Mouse (Mus musculus) neutrophil, adult 5-6 weeks (primary cell): ENCODE measurements at regions not wholly inside any gene's neighbourhood (a gene's known extent, or its start where the extent isn't known, plus 50 kb on each side); places are given as distances from the start of the nearest gene placed in this dataset.
A peak's percentile ranks its signal among the peaks of the same experiment; 100 is the strongest.

Experiments
- ATAC-seq: fragments of 151-379, 151-347 bp; 2 replicates; pipeline ENCODE4 v1.8.0; 2017; ENCODE audit warnings: mild to moderate bottlenecking, moderate TSS enrichment; ENCODE audit not compliant: insufficient number of reproducible peaks, poor library complexity, low FRiP score, severe bottlenecking; ENCODE audit errors: extremely low read depth

DNA sequence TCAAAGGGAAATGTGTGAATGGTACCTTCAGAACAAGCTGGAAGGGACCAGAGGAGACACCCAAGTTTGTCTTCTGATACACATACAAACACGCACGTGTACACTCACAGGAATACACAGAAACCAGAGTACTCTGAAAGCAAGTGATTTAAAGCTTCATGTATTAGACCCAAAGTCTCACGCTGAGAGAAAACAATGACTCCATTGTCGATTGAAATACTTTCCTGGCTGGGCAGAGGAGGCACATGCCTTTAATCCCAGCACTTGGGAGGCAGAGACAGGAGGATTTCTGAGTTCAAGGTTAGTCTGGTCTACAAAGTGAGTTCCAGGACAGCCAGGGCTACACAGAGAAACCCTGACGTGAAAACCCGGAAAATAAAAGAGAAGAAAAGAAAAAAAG is 203.5 kb upstream of the Gadl1 start:
- ATAC-seq = no peak

DNA sequence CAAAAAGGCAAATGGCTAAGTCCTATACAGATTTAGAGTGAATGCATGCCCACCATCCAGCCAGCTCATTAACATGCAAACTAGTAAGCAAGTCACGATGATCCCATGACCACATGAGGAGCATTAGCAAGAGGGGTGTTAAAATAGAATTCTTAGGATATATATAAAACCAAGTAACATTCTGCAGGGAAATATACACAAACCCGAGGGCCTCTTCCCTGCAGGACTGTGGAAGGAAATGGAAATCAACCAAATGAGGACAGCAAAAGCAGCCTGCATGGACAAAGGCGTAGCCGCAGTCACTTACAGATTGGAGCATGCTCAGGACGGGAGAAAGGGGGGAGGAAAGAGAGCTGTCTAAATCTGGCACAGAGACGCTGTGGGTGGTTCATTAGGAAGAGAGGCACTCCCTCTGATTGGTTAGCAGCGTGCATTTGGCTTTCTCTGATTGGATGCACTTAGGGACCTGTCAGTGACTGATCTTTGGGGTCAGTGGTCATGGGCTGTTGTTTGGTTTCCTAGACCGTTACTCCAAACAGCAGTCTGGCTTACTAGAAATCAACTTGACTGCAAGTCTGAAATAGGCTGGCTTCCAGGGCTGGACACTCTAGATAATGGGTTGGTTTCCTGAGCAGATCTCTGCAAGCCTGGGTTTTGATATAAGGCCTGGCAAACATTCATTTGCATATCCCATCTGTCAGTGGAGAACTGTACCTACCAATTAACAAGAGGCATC is 200.9 kb upstream of the Gadl1 start:
- no peak for ATAC-seq

DNA sequence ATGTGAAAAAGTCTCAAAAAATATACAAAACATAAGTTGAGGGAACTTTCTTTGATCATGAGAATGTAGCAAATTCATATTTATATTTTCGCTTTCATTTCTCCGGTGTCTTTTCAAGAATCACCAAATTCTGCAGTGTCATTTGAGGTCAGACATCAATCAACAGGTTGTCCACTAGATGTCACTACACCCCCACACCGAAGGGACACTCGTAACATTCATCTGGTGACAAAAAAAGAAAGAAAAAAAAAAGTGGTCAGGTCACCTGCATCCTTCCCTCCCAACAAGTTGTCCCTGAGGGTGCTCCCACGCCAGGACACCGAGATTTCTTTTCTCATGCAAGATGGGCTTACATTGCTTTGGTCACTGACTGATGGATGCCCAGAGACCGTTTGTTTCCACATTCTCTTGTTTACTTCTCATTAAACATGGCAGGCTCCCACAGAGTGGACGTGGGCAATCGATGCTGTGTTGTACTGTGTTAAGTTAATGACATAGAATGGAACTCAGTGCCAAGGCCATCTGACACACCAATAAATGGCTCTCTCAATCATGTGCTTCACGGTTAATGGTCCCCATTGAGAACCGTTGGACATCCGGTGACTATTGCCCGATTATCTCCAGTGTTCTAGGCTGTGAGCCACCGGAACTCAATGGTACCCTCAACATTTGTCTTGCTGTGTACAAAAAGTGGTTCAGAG is 199.1 kb upstream of the Gadl1 start:
- ATAC-seq = peak; percentile 70; the same call in 1 of the 2 replicates

DNA sequence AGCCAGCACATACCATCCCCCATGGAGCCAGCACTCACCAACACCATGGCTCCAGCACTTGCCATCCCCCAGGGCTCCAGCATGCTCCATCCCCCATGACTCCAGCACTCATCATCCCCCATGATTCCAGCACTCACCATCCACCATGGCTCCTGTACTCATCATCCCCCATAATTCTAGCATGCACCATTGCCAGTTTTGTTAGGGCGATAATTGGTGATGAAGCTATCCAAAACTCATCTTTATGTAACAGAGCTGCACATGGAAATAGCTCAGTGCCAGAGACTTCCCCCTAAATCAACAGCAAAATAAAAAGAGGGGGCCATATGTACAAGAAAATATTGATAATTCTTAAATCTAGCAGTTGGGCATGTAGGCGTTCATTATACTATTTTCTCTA is 188.9 kb upstream of the Gadl1 start:
- no peak for ATAC-seq

DNA sequence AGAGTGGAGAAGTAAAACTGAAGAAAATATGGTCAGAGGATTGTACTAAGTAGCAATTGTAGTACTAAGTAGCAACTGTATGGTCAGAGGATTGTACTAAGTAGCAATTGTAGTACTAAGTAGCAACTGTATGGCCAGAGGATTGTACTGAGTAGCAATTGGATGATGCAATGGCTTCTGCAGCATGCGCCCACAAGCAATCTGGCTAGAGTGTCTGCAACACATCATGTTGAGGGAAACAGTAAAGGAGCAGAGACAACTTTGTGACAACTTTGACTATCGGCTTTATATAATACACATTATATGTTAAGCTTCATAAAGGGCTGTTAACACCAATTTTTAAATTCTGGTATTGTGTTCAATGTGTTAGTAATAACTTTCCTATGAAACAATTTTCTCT is 188.4 kb upstream of the Gadl1 start:
- no peak for ATAC-seq

DNA sequence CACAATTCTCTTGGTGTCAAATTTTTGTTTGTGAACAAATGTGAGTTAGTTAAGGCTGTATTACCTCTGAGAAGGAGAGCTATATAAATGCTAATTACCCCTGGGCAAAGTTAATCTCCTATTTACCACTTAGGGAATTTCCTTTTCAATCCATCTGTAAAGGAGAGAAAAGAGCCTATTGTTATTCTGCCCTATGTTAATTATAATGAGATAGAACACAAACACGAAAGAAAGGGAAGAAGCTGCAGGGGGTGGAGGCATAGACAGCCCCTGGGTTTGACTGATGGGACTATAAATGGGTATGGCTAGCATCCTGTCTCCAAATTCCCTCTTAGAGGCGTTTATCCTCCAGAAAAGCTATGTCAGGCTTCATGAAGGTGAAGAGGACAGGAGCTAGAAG is 185.2 kb upstream of the Gadl1 start:
- no peak for ATAC-seq

DNA sequence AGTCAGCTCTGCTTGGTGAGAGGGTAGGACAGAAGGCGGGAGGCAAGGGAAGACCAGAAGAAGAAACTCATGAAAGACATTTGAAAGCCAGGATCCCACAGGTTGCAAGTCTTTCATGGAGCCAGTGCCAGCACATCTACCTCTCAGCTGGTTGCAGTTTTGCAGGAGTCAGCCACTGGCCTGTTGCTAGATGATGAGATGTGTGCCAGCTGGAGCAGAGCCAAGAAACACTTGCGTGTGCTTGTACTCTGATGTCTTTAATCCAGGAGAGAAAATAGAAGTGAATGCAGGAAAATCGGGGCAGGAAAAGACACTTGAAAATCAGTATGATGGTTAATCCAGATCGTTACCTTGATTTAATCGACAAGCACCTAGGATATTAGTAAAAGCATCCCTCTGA is 181.9 kb upstream of the Gadl1 start:
- ATAC-seq = no peak

DNA sequence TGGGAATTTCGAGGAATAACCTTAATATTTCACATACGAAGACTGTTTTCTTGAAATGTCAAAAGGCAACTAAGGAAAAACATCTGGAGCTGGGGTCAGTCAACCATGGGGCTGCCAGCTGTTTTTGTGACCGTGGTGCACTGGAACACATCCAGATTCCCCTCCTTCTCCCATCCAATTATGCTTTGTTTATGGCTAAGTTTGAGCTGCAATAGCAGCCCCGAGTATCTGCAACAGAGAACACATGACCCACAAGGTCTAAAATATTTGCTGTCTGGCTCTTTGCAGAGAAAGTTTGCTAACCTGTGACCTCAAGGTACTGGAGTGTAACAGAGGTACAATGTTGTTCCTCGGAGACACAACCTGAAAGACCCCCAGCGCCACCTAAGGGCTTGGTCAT is 177.7 kb upstream of the Gadl1 start:
- ATAC-seq = no peak

DNA sequence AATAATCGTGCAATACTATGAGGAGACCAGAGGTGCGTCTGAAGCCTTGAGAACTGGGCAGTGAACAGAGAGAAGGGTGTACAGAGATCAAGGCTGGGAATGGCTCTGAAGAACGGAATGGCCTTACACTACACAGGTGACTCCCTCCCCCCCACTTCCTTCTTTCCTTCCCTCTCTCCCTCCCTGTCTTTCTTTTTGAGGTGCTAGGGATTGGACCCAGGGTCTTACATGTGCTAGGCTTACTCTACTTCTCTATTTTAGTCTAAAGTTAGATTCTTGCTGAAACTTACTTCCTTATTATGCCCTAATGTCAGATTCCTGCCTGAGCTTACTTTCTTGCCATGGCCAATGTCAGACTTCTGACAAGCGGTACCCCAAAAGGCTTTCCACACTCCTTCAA is 176.2 kb upstream of the Gadl1 start:
- ATAC-seq = no peak

DNA sequence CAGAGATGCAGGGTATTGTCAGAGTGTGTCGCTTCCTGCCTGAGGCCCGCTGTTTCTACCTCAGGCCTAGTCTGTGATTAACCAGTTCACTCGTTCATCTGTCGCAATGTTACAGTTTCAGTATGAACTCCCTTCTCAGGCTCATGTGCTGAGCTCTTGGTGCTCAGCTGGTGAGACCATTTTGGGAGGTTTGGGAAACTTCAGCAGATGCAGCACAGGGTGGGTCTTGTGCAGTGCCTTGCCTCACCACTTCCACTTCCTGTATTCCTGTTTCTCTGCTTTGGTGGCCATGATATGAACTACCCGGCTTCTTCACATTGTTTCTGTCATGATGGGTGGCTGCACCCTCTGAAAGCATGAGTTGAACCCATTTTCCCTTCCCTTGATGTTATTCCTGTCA is 169.3 kb upstream of the Gadl1 start:
- peak; percentile 23; the same call in 1 of the 2 replicates for ATAC-seq

DNA sequence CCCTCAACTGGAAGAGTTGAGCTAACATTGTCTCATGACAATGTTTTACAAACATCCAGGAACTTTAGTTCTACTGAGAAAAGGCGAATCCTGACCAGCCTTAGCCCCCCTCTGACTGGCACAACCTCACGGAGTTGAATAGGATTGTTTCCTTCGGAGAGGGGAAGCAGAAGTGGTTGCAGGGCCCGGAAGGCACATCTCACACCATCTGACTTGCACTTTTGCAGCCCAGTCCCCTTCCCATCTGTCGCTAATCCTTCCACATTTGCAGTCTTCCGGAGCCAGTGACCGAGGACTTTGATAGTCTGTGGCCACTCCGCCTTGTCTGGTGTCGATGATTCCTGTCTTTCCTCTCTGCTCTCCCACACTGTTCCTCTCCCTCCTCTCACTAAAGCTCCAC is 162.8 kb upstream of the Gadl1 start:
- no peak for ATAC-seq

DNA sequence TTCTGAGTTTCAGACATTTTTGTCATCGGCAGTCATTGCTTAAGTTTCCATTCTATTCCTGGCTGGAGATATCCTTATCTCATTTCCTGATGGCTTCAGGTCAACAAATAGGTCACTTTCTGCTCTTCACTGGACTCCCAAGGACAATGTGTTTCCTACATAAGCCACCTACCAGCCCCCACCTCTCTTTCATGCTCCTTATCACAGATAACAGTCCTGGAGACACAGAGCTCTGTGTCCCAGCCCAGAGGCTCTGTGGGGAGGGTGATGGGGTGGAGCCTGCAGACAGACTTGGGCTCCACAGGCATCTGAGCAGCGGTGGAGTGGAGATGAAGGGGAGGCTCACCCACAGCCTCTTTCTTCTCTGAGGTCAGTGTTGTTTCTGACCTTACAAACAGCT is 148.8 kb upstream of the Gadl1 start:
- no peak for ATAC-seq

DNA sequence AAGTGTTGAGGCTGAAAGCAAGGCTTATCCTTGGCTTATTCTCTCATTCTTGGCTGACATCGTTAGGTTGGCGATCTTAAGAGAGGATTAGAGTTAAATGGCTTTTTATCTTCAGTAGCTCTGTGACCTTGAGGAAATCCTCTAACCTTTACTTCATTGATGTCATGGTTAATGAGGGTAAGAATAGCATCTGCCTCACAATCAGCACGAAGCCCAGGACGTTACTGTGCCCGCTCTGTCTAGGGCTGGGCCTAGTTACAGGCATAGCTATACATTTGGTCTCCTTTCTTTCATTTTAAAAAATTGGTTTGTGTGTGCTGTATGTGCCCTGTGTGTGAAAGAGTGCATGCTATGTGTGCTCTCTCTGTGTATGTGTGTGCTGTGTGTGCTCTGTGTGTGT is 145.1 kb upstream of the Gadl1 start:
- no peak for ATAC-seq

DNA sequence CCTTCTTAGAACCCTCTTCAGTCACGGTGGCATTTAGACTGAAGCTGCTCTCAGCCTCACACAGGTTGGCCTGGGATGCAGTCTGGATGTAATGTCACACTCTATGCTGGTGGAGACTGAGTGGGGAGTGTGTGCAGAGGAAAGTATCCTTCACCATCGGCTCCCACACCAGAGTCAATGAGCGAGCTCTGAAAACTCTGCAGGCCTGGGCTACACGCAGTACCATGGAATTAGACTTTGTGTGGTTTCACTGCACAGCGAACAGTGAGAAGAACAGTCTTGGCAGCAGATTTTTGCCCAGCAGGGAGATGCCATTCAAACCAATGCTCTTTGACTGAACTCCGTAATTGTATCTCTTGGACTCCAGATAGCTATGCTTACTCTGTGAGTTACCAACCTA is 142.8 kb upstream of the Gadl1 start:
- ATAC-seq = no peak

DNA sequence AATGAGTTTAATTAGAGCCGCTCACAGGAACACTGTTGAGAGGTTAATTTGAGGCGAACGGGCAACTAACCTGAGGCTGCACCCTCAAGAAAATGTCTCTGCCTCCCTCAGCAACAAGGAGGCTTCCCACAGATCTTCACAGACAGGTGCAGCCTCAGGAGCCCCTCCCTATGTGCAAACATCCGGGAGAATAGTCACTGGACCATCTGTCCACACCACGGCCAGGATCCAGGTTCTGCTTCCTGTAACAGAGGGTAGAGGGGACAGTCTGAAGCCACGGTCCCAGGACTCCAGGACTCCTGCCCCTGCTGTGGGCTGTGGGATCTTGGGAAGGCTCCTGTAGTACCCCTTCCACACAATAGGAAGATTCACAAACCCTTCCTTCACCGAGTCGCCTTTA is 134.1 kb upstream of the Gadl1 start:
- no peak for ATAC-seq

DNA sequence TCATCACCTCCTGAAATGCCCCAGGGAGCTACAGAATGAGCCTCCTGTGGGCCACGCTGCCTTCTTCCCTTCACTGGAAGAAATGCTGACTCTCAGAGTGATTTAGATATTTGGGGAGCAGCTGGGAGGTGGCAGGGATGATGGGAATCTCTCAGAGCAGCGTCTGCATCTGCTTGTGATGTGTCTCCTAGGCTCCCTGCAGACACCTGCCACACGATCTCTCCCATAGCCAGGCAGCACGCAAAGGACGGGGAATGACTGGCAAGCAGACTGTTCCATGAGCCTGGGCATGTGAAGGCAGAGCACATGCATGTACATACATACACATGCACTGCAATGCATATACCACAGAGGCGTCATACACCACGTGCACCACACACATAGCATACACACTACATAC is 133.4 kb upstream of the Gadl1 start:
- ATAC-seq = no peak

DNA sequence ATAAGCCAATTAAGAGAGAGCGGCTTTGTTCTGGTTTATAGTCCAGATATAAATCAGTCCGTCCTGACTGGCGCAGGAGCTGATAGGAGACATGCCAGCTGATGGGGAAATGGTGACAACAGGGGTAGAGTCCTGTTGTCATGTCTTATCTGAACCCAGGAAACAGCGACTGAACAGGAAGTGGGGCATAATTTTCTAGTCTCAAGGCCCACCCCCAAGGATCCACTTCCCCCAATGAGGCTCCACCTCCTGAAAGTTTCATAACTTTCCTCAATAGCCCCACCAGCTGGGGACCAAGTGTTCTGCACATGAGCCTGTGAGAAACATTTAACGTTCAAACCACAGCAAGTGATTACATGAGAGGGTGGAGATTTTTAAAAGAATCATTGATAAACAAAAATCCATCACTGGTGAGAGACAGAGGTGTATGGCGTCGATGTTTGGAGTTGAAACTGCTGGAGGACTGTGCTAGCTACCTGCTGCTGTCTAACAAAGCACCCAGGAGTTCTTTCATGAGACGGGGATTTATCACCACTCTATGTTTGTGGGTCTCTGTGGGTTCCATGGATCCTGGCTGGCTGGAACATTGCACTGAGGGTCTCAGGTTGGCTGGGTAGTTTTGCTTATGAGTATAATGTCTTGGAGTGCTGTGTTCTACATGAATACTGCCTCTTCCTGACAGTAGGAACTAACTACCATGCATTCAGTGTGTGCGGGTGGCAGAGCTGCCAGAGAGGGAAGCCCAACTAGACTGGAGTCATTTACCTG is 132.0 kb upstream of the Gadl1 start:
- no peak for ATAC-seq

DNA sequence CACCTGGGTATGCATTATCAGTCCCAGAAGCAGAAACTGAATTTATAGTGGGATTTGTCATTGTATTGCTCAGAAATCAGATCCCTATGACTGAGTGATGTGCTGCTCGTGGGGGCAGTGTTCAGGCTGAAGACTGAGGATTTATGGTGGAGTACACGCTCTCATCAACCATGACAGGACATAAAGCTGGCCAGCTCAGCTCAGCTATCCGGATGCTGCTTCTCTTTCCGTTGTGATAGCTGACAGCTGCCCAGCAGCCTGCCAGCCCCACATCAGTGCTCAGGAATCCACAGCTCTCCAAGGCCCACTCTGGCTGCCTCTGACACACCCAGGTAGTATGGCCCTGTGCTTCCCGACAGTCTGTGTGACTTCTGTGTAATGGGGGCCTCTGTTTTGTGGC is 130.4 kb upstream of the Gadl1 start:
- ATAC-seq = no peak

DNA sequence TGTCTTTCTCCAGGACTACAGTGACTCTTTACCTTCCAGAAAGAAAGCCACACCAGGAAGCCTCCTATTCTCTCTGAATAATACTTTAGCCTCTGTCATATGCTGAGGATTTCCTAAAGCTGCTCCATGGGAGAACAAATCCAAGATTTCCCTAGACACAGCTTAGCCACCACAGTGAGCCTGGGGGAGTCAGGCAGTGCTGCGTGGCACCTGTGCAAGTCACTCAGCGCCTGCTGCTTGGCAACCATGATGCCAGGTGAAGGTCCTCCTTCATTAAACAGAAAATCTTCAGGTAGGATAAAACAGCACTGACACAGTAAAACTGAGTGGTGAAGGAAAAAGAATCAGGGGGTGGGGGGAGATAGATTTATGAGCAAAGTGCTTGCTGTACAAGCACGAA is 109.9 kb upstream of the Gadl1 start:
- ATAC-seq = no peak

DNA sequence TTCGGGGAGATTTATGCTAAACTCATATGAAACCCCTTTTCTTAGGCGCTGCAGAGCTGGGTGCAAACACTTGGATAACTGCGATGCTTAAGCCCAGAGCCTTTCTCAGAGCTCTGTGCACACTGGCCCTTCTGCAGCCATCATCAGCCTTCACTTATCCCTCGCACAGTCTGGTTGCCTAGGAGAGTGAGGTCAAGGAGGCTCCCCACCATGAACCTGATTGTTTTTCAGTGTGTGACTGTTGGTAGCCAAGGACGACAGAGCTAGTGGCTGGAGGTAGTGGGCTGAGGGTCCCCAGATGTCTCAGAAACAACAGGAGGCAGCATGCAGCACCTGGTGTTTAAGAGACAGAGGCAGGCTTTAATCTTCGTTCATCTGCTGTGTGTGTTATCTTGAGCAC is 108.6 kb upstream of the Gadl1 start:
- ATAC-seq = no peak
